Mouse (Mus musculus) stomach, embryonic 14.5 days (tissue): Measurements from ENCODE around the gene Col6a4. TPM values are rescaled to one million over a fixed set of nuclear protein-coding genes. Genes with fewer than 3 reads are reported as not detected.

Source experiments
- ATAC-seq: fragments of 200-750 bp; cut with Nextera tagmentation; 2 replicates; pipeline ENCODE4 v1.8.0; 2017; ENCODE audit warnings: low read depth, moderate TSS enrichment; ENCODE audit not compliant: insufficient number of reproducible peaks, insufficient read depth, low FRiP score
- H3K27ac ChIP-seq: fragments of 300-500 bp; sonication (generic); 2 replicates; pipeline ENCODE4 v1.5.1; 2014; ENCODE audit warnings: mild to moderate bottlenecking, low read length, moderate library complexity, mixed read lengths
- H3K27me3 ChIP-seq: fragments of 300-500 bp; sonication (generic); 2 replicates; pipeline ENCODE4 v1.6.1; 2014; ENCODE audit warnings: low read length, control low read depth, mixed read lengths; ENCODE audit not compliant: control insufficient read depth, insufficient read depth
- H3K36me3 ChIP-seq: fragments of 300-500 bp; sonication (generic); 2 replicates; pipeline ENCODE4 v1.6.1; 2014; ENCODE audit warnings: mild to moderate bottlenecking, control low read depth, low read length, moderate library complexity, mixed read lengths; ENCODE audit not compliant: control insufficient read depth, insufficient read depth
- H3K4me1 ChIP-seq: fragments of 300-500 bp; sonication (generic); 2 replicates; pipeline ENCODE4 v1.6.1; 2014; ENCODE audit warnings: low read length, control low read depth, mixed read lengths; ENCODE audit not compliant: control insufficient read depth, insufficient read depth
- H3K4me2 ChIP-seq: fragments of 300-500 bp; sonication (generic); replicated peaks from 2 replicates; pipeline ENCODE4 v1.6.1; 2014; ENCODE audit warnings: low read depth, low read length, control low read depth
- H3K4me3 ChIP-seq: fragments of 300-500 bp; sonication (generic); 2 replicates; pipeline ENCODE4 v1.5.1; 2014; ENCODE audit warnings: low read depth, low read length, control low read depth
- H3K9ac ChIP-seq: fragments of 300-500 bp; sonication (generic); replicated peaks from 2 replicates; pipeline ENCODE4 v1.6.1; 2014; ENCODE audit warnings: low read depth, mild to moderate bottlenecking, control low read depth, low read length, moderate library complexity, mixed read lengths
- H3K9me3 ChIP-seq: fragments of 300-500 bp; sonication (generic); 2 replicates; pipeline ENCODE4 v1.6.1; 2016; ENCODE audit warnings: low read depth, low read length, control low read depth; ENCODE audit not compliant: control insufficient read depth
- WGBS: fragments of 180-500 bp; shearing (Covaris S2); extraction: QIAGEN DNeasy Blood & Tissue Kit; methylation state at CpG from one replicate; pipeline ENCODE4 v1.1.7; 2014; 5-methylcytosine and 5-hydroxymethylcytosine counted together
- polyA plus RNA-seq: library from polyadenylated mRNA; unstranded; fragments of >200 nt; fragmentation: Nextera tagmentation; extraction: Ambion mirVana; gene quantifications from 2 replicates; pipeline ENCODE4 v1.2.1, GENCODE M21; 2014

Col6a4 gene
- polyA plus RNA-seq, 1 experiment from 2014 or later: 22.3 TPM

DNA sequence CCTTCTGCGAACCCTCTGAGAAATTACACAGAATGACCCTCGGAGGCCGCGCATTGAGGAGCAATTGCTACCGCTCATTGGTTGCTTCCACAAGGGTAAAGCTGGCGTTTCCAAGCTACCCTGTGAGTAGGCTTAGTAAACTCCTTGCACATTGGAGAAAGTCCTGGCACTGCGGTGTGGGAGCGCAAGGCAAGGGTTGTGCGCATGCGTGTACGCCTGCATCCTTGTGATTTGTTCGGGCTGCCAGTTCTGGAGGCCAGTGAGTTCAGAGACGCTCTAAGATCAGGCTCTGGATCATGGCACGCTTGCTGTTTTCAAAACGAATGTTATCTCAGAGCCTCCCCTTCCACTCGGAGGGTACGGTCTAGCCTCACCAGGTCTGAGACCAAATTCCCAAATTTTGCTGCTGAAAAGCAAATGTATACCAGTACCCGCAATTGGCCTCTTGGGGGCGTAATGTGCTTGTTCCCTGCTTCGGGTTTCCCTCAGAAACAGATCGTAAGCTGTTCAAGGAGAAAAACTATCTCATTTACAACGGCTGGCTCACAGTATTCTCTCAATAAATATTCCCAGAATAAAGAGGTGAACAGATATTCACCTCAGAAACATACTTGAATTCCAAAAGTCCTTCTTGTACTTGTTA lies 2.9 kb upstream of the Col6a4 start:
- Histone ChIP-seq H3K4me1 (no peaks in the 10 kb centered on the region), H3K9ac (no peak overlapping the region), H3K4me2 (no peak overlapping the region), H3K4me3 (no peak overlapping the region), H3K9me3 (no peaks in the 10 kb centered on the region), H3K36me3 (no peaks in the 10 kb centered on the region), H3K27ac (no peak overlapping the region), H3K27me3 (no peaks in the 10 kb centered on the region)
- ATAC-seq: no peak
- WGBS: 73% methylated on average over 22 of the region's 22 CpGs

DNA sequence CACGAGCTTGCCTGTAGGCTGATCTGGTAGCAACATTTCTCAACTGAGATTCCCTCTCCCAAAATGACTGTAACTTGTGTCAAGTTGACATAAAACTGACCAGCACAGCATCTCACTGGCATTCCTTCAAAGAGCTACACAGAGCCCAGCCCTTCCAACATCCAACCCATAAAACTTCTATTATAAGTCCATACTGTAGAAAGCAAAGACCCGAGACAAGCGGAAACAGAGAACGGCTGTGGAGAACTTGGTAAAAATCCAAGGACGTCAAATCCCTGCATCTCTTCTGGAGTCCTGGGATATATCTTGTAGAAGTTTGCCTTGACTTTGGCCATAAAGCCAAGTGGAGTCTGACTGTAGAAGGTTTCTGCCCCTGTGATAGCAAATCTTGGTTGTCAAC lies 15.1 kb downstream of the Col6a4 start:
- 73% methylated on average over 5 of the region's 5 CpGs for WGBS
- 0 out of 2 replicates have a peak, but pooled peaks cover 3% of the 10 kb centered on the region for H3K4me1 ChIP-seq
- H3K4me2 ChIP-seq: no peak overlapping the region
- no peaks in the 10 kb centered on the region for H3K9me3 ChIP-seq
- H3K36me3 ChIP-seq: no peaks in the 10 kb centered on the region
- no peak overlapping the region for H3K9ac ChIP-seq
- no peak overlapping the region for H3K4me3 ChIP-seq
- H3K27me3 ChIP-seq: no peaks in the 10 kb centered on the region
- no peak for ATAC-seq
- H3K27ac ChIP-seq: no peak overlapping the region

- Histone ChIP-seq H3K27me3 (no peaks in the 10 kb centered on the region), H3K9me3 (no peaks in the 10 kb centered on the region), H3K36me3 (no peaks in the 10 kb centered on the region), H3K27ac (no peak overlapping the region), H3K4me3 (no peak overlapping the region), H3K4me2 (no peak overlapping the region), H3K4me1 (0 out of 2 replicates have a peak, but pooled peaks cover 3% of the 10 kb centered on the region), H3K9ac (no peak overlapping the region)
- ATAC-seq: no peak
- 59% methylated on average over 12 of the region's 12 CpGs for WGBS
Observed at GRCm38 (mm10) chr9:106080261-106081033, 16.1 kb downstream of the Col6a4 start.

DNA sequence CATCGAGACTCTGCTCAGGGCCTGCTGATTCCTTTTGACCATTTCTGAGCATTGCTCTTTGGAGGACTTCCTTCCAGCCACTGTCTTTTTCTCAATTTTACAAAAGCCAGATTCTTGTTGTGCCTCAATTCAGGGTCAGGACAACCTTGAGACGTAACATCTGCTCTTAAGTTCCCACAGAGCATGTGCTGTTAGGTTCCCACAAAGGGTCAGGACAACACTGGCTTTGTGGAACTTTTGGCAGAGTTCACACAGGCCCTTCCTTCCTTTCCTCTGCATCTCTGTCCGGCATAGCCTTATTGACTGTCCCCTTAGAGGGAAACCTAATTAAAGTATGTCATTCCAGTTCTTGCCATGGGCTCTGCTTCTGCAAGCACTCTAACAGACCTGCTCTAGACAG lies 18.6 kb downstream of the Col6a4 start:
- Histone ChIP-seq H3K27ac (no peak overlapping the region), H3K36me3 (no peaks in the 10 kb centered on the region), H3K9me3 (no peaks in the 10 kb centered on the region), H3K9ac (no peak overlapping the region), H3K4me2 (no peak overlapping the region), H3K4me3 (no peak overlapping the region), H3K4me1 (0 out of 2 replicates have a peak, but pooled peaks cover 3% of the 10 kb centered on the region), H3K27me3 (no peaks in the 10 kb centered on the region)
- no peak; the same call in 1 of the 2 replicates for ATAC-seq
- WGBS: 61% methylated on average over 3 of the region's 3 CpGs

GRCm38 (mm10) chr9:106076234-106076633 lies 20.3 kb downstream of the Col6a4 start:
- Histone ChIP-seq H3K4me3 (no peak overlapping the region), H3K4me1 (0 out of 2 replicates have a peak, but pooled peaks cover 3% of the 10 kb centered on the region), H3K9me3 (no peaks in the 10 kb centered on the region), H3K4me2 (no peak overlapping the region), H3K27ac (no peak overlapping the region), H3K27me3 (no peaks in the 10 kb centered on the region), H3K36me3 (no peaks in the 10 kb centered on the region), H3K9ac (no peak overlapping the region)
- no peak for ATAC-seq
- WGBS: 71% methylated on average over 5 of the region's 5 CpGs

DNA sequence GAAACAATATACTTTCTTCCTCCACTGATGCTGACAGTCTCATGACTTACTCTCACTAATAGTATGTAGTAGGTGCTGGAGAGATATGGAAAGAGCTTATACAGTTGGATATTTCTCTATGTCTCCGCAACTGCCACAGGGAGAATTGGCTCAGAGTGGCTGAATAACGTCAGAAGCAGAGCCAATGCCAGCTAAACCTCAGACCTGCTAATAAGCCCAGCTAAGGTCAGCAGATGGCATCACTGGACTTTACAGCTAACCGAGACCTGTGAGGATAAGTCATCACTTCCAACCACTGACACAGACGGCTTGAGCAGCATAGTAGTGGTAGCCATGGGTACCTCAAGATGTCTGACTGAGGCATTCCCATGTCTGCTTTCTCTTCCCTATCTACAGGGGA lies 22.6 kb downstream of the Col6a4 start:
- Histone ChIP-seq H3K9ac (no peak overlapping the region), H3K4me1 (0 out of 2 replicates have a peak, but pooled peaks cover 3% of the 10 kb centered on the region), H3K27ac (no peak overlapping the region), H3K4me2 (no peak overlapping the region), H3K27me3 (no peaks in the 10 kb centered on the region), H3K36me3 (no peaks in the 10 kb centered on the region), H3K9me3 (no peaks in the 10 kb centered on the region), H3K4me3 (no peak overlapping the region)
- no peak for ATAC-seq
- 80% methylated on average over 4 of the region's 4 CpGs for WGBS

- H3K4me3 ChIP-seq: no peak overlapping the region
- no peaks in the 10 kb centered on the region for H3K27me3 ChIP-seq
- no peaks in the 10 kb centered on the region for H3K9me3 ChIP-seq
- H3K4me2 ChIP-seq: no peak overlapping the region
- no peak overlapping the region for H3K27ac ChIP-seq
- H3K9ac ChIP-seq: no peak overlapping the region
- H3K4me1 ChIP-seq: no peaks in the 10 kb centered on the region
- 70% methylated on average over 6 of the region's 6 CpGs for WGBS
- ATAC-seq: no peak
- no peaks in the 10 kb centered on the region for H3K36me3 ChIP-seq
Observed at GRCm38 (mm10) chr9:106071651-106072050, 24.9 kb downstream of the Col6a4 start.

GRCm38 (mm10) chr9:106053446-106053845 lies 43.1 kb downstream of the Col6a4 start:
- no peaks in the 10 kb centered on the region for H3K27me3 ChIP-seq
- 82% methylated on average over 4 of the region's 4 CpGs for WGBS
- no peak overlapping the region for H3K4me3 ChIP-seq
- no peaks in the 10 kb centered on the region for H3K9me3 ChIP-seq
- no peak for ATAC-seq
- no peak overlapping the region for H3K27ac ChIP-seq
- H3K9ac ChIP-seq: no peak overlapping the region
- H3K4me1 ChIP-seq: no peaks in the 10 kb centered on the region
- no peak overlapping the region for H3K4me2 ChIP-seq
- no peaks in the 10 kb centered on the region for H3K36me3 ChIP-seq
